Mouse (Mus musculus) heart, adult 8-10 months (tissue): ENCODE data around the gene Tbc1d2. TPM values are rescaled to one million over a fixed set of nuclear protein-coding genes. Genes with fewer than 3 reads are reported as not detected.

Experiments used
- DNase-seq: peaks from one replicate; pipeline ENCODE4 v3.0.0; 2022; ENCODE audit warnings: low spot score
- total RNA-seq, 4 experiments: library from RNA; stranded (reverse); gene quantifications; 2 replicates each; pipeline ENCODE4 v1.2.4; 2022

Gene Tbc1d2
- total RNA-seq, 4 experiments from 2014 or later: 0.92 to 1.8 (median 1.3) TPM

DNA sequence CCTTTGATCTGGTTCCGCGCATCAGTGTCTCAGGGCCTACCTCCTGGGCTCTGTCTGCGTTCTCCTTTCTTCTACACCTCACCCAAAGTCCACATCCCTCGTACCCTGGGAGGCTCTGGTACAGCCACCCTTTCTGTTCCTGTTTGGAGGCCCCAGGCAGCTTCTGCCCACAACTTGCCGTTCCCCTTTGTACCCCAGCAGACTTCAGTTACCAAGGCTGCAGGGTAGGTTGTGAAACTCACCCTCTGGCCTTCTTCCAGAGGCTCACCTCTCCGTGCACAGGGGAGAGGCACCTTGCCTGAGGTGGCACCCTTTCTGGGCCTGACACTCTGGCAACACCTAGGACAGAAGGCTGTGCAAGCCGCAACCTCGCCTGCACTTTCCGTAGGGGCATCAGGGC is 94.2 kb downstream of the Tbc1d2 start:
- no peak for DNase-seq

Other genes starting within 250 kb of the Tbc1d2 start
- gene Hemgn, start 236.7 kb downstream of the Tbc1d2 start, total RNA-seq: under 1 TPM in 1 of 4 experiments, not detected in 3; 0.37 TPM
- 10 to 100 TPM; 59.5 to 64.7 (median 61.5) TPM for gene Anp32b, start 199.3 kb downstream of the Tbc1d2 start, total RNA-seq
- gene Nans, start 161.0 kb downstream of the Tbc1d2 start, total RNA-seq: 10 to 100 TPM; 12.1 to 16.8 (median 15.6) TPM
- gene Trim14, start 114.1 kb downstream of the Tbc1d2 start, total RNA-seq: 1 to 10 TPM; 1.6 to 2.5 (median 2.1) TPM
- under 1 TPM; 0.22 to 0.63 (median 0.46) TPM for gene Coro2a, start 48.0 kb downstream of the Tbc1d2 start, total RNA-seq